Mouse (Mus musculus): ENCODE data around the gene Eps8l2. TPM values are rescaled to one million over a fixed set of nuclear protein-coding genes. Genes with fewer than 3 reads are reported as not detected.

Gene Eps8l2
- total and polyA plus RNA-seq, 3 experiments, result 0.10 TPM; not detected in 2

- Histone ChIP-seq H3K9me3 (replicated peaks; ENCODE audit: insufficient read depth, low read length) (no peaks in the 10 kb centered on the region), H3K27ac (ENCODE audit: control insufficient read depth, low read depth, low read length) (no peak overlapping the region), H3K36me3 (ENCODE audit: control insufficient read depth in 1 of 2, insufficient read depth in 2 of 2, low read length in 2 of 2) (peaks cover 0 to 20% of the 10 kb centered on the region in 2 experiments; a peak in 2 of 4 replicates), H3K4me3 (ENCODE audit: control insufficient read depth in 1 of 2, insufficient read depth in 1 of 2, low read depth in 2 of 2, low read length in 2 of 2) (no peak overlapping the region), H3K4me1 (ENCODE audit: control insufficient read depth in 1 of 2, insufficient read depth in 2 of 2, low read length in 2 of 2) (peaks cover 3 to 20% of the 10 kb centered on the region in 2 experiments), H3K27me3 (ENCODE audit: control insufficient read depth in 1 of 2, insufficient read depth in 2 of 2, low read length in 2 of 2) (no peaks in the 10 kb centered on the region), H3K9ac (ENCODE audit: control insufficient read depth, low read depth, low read length, poor library complexity, severe bottlenecking) (no peak overlapping the region), H3K79me2 (ENCODE audit: control insufficient read depth, insufficient read depth, low read length, poor library complexity) (no peaks in the 10 kb centered on the region)
- peak; percentile 87 for DNase-seq (ENCODE audit: low read depth, low spot score)
- no peak for TF ChIP-seq E2F4 (IDR thresholded peaks at IDR 0.05; ENCODE audit: borderline replicate concordance, low read depth, low read length)
- TF ChIP-seq GABPA (IDR thresholded peaks at IDR 0.05; ENCODE audit: low read depth, low read length), result no peak
- TF ChIP-seq MAFK (IDR thresholded peaks at IDR 0.05; ENCODE audit: borderline replicate concordance, low read depth, low read length), result no peak
- 0 out of 2 replicates have a peak, but pooled peaks have one; percentile 35 for TF ChIP-seq RCOR1 (IDR thresholded peaks at IDR 0.05; ENCODE audit: low read depth, low read length)
These were observed 40.9 kb downstream of the Eps8l2 start for GRCm38 (mm10) chr7:141379584-141379983.

- TF ChIP-seq MAFK (IDR thresholded peaks at IDR 0.05; ENCODE audit: borderline replicate concordance, low read depth, low read length) (no peak), SIN3A (IDR thresholded peaks at IDR 0.05; ENCODE audit: low read length) (no peak), GABPA (IDR thresholded peaks at IDR 0.05; ENCODE audit: low read depth, low read length) (no peak), MAZ (IDR thresholded peaks at IDR 0.05; ENCODE audit: low read depth, low read length) (no peak), MYC (IDR thresholded peaks at IDR 0.05; ENCODE audit: low read depth, low read length) (no peak), ZC3H11A (IDR thresholded peaks at IDR 0.05; ENCODE audit: low read depth, low read length) (no peak), EP300 (IDR thresholded peaks at IDR 0.05; ENCODE audit: low read depth in 1 of 2, low read length in 2 of 2) (peak in 1 of 2 experiments; percentile 24; a peak in 1 of 4 replicates), POLR2A (IDR thresholded peaks at IDR 0.05; ENCODE audit: control insufficient read depth in 1 of 2, insufficient read depth in 1 of 2, low read depth in 1 of 2, low read length in 2 of 2, poor library complexity in 1 of 2) (no peak), ZNF384 (IDR thresholded peaks at IDR 0.05; ENCODE audit: low read depth, low read length) (no peak), SMC3 (IDR thresholded peaks at IDR 0.05; ENCODE audit: low read depth, low read length) (no peak), ETS1 (IDR thresholded peaks at IDR 0.05; ENCODE audit: low read depth, low read length) (no peak), RAD21 (IDR thresholded peaks at IDR 0.05; ENCODE audit: low read depth, low read length) (no peak), TBP (IDR thresholded peaks at IDR 0.05; ENCODE audit: low read depth, low read length) (0 out of 2 replicates have a peak, but pooled peaks have one; percentile 25), ZMIZ1 (IDR thresholded peaks at IDR 0.05; ENCODE audit: low read depth, low read length) (no peak), GATA1 (IDR thresholded peaks at IDR 0.05; ENCODE audit: low read depth, low read length) (no peak)
- Histone ChIP-seq H3K79me2 (ENCODE audit: control insufficient read depth, insufficient read depth, low read length, poor library complexity) (no peaks in the 10 kb centered on the region), H3K4me3 (ENCODE audit: control insufficient read depth in 1 of 2, insufficient read depth in 1 of 2, low read depth in 2 of 2, low read length in 2 of 2) (no peak overlapping the region), H3K36me3 (ENCODE audit: control insufficient read depth in 1 of 2, insufficient read depth in 2 of 2, low read length in 2 of 2) (peaks cover 0 to 20% of the 10 kb centered on the region in 2 experiments; a peak in 2 of 4 replicates), H3K9ac (ENCODE audit: control insufficient read depth, low read depth, low read length, poor library complexity, severe bottlenecking) (no peak overlapping the region), H3K27me3 (ENCODE audit: control insufficient read depth in 1 of 2, insufficient read depth in 2 of 2, low read length in 2 of 2) (no peaks in the 10 kb centered on the region), H3K4me1 (ENCODE audit: control insufficient read depth in 1 of 2, insufficient read depth in 2 of 2, low read length in 2 of 2) (peaks cover 3 to 20% of the 10 kb centered on the region in 2 experiments), H3K9me3 (replicated peaks; ENCODE audit: insufficient read depth, low read length) (no peaks in the 10 kb centered on the region), H3K27ac (ENCODE audit: control insufficient read depth, low read depth, low read length) (no peak overlapping the region)
- DNase-seq (ENCODE audit: low read depth, low spot score), result peak; percentile 40
These were observed 42.6 kb downstream of the Eps8l2 start for GRCm38 (mm10) chr7:141381068-141381835.

Measured in MEL (cell line).